Mouse (Mus musculus): ENCODE results near the gene Wdr18. TPM values are rescaled to one million over a fixed set of nuclear protein-coding genes. Genes with fewer than 3 reads are reported as not detected.

Gene Wdr18
- total RNA-seq, 2 experiments from 2014 or later = 44.2 to 46.3 TPM

DNA sequence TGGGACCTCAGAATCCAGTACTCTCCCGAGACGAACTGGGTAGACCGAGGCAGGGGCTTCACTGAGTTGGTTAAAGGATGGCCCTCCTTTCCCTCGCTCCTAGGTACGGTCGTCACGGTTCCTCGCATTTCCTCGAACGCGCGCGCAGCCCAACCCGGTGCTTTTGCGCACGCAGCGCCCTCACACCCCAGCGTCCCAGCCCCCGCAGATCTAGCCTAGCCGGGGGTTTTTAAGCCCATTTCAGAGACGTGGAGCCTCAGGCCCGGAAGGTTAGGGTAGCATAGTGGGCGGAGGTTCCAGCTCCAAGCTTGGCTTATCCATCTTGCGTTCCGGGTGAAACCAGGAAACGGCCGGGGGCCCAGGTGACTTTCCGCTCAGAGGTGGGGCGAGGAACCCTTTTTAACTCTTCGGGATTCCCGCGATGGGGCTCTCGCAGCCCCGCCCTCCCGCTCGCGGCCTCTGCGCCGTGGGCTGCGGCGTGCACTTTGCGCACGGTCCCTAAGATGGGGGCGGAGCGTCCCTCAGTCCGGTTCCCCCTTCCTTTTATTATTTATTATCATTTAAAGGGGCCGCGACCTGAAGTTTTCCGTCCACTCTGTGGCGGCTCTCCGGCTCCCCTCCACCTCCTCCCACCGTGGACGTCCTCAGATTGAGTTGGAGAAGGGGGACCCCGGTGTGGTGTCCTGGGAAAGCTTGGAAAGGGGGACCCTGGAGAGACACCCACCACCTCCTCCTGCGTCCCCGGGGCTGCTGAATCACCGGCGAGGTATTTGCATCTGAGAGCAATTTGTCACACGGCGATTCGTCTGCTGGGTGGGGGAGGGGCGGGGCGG, 33.2 kb upstream of the Wdr18 start, which contains the start of gene Arid3a:
Gene Arid3a, plus strand, starts transcription at position 553 of the 833 bp plus-strand sequence.
- DNase-seq (ENCODE audit: low spot score in 2 of 2) = peak; percentile 87 to 90
- intact Hi-C loops (cut with DNase I) = no loop called here

GRCm38 (mm10) chr10:79927324-79928029, 32.5 kb upstream of the Wdr18 start:
- peak; percentile 55 to 68 for DNase-seq (ENCODE audit: low spot score in 2 of 2)
- intact Hi-C loops (cut with DNase I) = no loop called here

DNA sequence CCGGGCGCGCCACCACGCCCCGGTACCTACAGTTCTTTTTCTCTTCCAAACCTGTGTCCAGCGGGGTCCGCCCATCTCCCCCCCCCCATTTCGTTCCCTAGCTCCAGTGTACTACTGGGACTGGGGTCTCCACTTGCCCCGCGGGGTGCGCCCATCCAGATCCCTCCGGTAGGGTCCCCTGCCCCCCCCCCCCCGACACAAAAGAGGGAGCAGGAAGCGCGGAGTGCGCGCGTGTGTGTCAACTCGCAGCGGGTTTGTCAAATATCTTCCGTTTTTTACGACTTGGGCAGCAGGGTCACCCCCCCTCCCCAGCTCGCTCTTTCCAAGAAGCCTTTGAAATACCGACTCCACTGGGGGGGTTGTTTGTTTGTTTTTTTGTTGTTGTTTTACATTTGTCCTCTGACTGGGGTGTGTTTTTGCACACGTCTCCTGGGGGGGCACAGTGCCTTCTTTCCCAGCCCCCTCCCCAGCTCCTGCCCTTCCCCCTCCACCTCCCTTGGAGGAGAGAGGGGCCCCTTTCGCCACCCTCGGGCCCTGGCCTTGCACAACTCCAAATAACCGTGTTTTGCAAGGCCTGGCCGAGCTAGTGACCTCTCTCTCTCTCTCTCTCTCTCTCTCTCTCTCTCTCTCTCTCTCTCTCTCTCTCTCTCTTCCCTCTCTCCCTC, 31.8 kb upstream of the Wdr18 start:
- no peak for DNase-seq (ENCODE audit: low spot score in 2 of 2)
- intact Hi-C loops (cut with DNase I) = no loop called here

GRCm38 (mm10) chr10:79928907-79929701, 30.8 kb upstream of the Wdr18 start:
- intact Hi-C loops (cut with DNase I) = no loop called here
- no peak for DNase-seq (ENCODE audit: low spot score in 2 of 2)

GRCm38 (mm10) chr10:79929967-79930825, 29.8 kb upstream of the Wdr18 start:
- DNase-seq (ENCODE audit: low spot score in 2 of 2) = no peak
- intact Hi-C loops (cut with DNase I) = no loop called here

DNA sequence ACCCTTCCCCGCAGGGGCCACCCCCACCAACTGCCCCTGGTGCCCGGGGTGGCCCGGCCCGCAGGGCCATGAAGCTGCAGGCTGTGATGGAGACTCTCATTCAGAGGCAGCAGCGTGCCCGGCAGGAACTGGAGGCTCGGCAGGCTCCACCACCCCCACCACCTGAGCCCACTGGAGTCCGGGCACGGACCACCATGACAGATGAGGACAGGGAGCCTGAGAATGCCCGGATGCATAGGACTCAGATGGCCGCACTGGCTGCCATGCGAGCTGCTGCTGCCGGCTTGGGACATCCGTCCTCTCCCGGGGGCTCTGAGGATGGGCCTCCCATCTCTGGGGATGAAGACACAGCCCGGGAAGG, 29.1 kb upstream of the Wdr18 start:
- no peak for DNase-seq (ENCODE audit: low spot score in 2 of 2)
- intact Hi-C loops (cut with DNase I) = no loop called here

GRCm38 (mm10) chr10:79931797-79932196, 28.2 kb upstream of the Wdr18 start:
- intact Hi-C loops (cut with DNase I) = no loop called here
- DNase-seq (ENCODE audit: low spot score in 2 of 2) = no peak

GRCm38 (mm10) chr10:79932736-79933135, 27.2 kb upstream of the Wdr18 start:
- no peak for DNase-seq (ENCODE audit: low spot score in 2 of 2)
- intact Hi-C loops (cut with DNase I) = no loop called here

DNA sequence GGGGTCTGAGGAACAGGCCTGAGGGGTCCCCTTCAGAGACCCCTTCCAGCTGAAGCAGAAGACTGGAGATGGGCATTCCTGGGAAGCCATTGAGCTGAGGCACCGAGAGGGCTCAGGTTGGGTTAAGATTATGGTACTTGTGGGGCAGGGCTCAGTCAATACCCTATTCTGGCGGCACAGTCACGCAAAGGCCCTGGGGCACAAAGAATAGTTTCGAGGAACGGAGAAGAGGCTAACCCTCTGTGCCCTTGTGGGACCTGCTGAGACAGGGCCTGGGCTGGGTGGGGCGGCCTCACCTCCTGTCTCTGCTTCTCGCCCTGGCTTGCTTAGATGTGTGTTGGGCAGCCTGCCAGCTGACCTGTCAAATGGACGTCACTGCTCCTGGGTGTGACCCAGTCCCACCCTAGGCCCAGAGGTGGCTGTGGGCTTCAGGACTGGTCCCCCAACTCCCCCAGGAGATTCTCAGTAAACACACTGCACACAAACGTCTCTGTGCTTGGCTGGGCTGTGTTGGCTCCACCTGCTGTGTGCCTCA, 26.7 kb upstream of the Wdr18 start:
- intact Hi-C loops (cut with DNase I) = no loop called here
- DNase-seq (ENCODE audit: low spot score in 2 of 2) = no peak

- intact Hi-C loops (cut with DNase I) = no loop called here
- no peak for DNase-seq (ENCODE audit: low spot score in 2 of 2)
These were observed 26.1 kb upstream of the Wdr18 start for GRCm38 (mm10) chr10:79933861-79934260.

DNA sequence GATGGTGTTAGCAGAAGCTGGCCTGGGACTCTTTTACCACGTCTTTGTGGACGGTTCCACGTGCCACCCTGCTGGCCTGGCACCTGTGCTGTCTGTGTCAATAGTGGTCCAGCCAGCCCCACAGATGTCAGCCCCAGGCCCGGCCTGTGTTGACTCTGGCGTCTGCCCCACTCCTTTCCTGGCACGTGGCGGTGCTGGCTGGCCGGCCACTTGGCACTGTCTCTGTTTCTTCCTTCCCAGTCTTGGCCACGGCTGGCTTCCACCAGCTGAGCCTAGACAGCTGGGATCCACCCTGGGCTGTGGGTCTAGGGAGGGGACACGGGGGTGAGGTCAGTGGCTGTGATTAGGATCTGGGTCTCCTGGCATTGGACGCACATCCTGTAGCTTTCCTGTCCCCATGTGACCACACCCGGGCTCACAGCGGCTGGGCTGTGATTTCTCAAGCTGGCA, 25.7 kb upstream of the Wdr18 start:
- intact Hi-C loops (cut with DNase I) = no loop called here
- DNase-seq (ENCODE audit: low spot score in 2 of 2) = peak; percentile 60 to 65

DNA sequence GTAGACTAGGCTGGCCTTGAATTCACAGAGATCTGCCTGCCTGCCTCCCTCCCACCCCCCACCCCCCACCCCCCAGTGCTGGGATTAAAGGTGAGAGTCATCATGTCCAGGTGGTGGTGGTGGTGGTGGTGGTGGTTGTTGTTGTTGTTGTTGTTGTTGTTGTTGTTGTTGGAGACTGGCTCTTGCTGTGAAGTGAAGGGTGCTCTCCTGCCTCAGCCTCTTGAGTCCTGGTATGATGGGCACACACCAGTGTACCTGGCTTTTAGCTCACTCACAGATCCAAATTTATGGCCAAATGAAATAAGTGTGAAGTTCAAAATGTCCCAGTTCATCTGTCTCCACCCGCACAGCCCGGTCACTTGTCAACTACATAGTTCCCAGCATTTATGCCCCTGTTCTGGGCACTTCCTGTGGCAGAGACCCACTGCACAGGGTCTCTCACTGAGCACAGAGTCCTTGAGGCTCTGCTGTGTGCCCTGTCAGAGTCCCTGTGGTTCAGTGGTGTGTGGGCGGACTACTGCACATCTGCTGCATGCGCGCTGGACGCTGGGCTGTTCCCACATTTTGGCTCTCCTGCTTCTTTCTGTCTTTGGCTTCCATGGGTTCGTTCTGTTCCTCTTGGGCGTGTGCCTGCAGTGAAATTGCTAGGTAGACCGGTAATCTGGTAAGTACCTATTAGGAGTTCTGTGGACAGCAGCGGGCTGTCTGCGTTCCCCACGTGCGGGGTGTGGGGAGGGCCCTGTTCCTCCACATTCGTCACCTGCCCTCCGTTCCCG, 25.0 kb upstream of the Wdr18 start:
- no peak for DNase-seq (ENCODE audit: low spot score in 2 of 2)
- intact Hi-C loops (cut with DNase I) = no loop called here

DNA sequence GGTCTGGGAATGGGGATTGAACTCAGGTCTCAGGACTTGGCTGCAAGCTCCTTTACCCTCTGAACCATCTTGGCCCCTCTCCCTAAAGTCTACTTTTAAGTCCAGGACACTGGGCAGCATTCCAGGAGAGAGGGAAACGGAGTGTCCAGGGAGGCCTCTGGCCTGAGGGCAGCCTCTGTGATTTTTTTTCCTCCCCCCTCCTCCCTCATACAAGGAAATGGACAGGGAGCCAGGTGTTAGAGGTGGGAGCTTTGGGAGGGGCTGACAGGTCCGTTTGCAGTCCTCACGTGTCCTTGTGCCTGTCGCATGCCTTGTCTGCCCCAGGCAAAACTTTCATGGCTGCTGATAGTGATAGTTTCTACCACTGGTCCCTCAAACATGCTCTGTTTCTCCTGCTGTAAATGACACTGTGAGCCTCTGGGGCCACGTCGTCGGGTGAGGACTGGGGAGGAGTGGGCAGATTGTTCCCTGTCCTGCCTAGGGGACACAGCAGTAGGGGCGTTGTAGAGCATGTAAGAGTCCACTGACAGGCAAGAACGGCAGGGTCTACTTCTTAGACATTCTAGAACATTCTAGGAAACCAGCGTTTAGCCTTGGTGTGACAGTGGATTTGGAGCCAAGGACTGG, 23.6 kb upstream of the Wdr18 start:
- no peak for DNase-seq (ENCODE audit: low spot score in 2 of 2)
- intact Hi-C loops (cut with DNase I) = no loop called here

- no peak for DNase-seq (ENCODE audit: low spot score in 2 of 2)
- intact Hi-C loops (cut with DNase I) = no loop called here
These were observed 23.0 kb upstream of the Wdr18 start for GRCm38 (mm10) chr10:79936911-79937441.

GRCm38 (mm10) chr10:79937775-79938526, 22.0 kb upstream of the Wdr18 start:
- intact Hi-C loops (cut with DNase I) = no loop called here
- no peak for DNase-seq (ENCODE audit: low spot score in 2 of 2)

GRCm38 (mm10) chr10:79940749-79941148, 19.2 kb upstream of the Wdr18 start:
- DNase-seq (ENCODE audit: low spot score in 2 of 2) = no peak
- intact Hi-C loops (cut with DNase I) = no loop called here

Measured in left cerebral cortex, postnatal 36 days (tissue).